Mouse (Mus musculus): ENCODE results near the gene Ppp1r14d. TPM values are rescaled to one million over a fixed set of nuclear protein-coding genes. Genes with fewer than 3 reads are reported as not detected.

Gene Ppp1r14d
- total RNA-seq (2021): not detected

DNA sequence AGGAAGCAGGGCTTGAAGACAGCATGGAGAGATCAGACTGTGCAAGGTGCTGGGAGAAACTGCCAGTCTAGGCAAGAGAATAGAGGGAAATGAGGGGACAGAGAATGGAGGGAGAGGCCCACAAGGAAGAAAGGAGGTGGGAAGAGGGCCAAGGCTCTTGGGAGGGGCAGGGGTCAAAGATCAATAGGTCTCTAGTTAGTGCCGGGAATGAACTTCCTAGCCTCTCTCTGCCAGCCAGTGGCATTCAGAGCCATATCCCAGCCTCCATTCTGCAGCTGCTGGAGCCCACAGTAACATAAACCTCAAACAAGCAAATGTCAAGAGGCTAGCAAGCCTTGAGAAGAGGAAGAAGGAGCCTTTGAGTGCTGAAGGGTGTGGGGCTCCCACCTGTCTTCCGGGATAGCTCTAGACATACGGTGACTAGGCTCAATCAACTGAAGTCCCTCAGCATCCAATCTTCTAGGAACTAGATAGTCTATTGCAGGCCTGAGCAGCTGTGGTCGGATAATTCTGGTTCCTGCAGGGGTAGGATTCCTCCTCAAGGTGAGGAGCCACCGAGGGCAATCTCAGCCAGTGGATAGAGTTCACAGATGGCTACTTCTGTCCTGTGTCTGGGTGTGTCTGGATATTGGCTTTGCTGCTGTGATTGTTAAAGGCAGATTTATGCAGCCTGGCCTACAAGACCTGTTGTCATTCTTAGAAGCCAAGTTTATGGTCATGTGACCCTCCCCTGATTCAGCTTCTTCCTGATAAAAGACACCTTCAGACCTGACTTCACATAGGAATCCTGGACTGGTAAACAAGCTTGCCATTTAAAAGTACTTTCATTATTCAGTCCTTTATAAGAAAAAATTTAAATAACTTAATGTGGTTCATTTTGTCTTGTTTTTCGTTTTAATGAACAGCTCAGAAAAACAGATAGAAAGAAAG lies at the start of gene Ppp1r14d:
Ppp1r14d (minus strand) TSS at position 132 of the 930 bp plus-strand sequence.
- intact Hi-C loops (cut with DNase I): no loop called here
- DNase-seq (ENCODE audit: extremely low spot score in 1 of 2, low spot score in 2 of 2): no peak

DNA sequence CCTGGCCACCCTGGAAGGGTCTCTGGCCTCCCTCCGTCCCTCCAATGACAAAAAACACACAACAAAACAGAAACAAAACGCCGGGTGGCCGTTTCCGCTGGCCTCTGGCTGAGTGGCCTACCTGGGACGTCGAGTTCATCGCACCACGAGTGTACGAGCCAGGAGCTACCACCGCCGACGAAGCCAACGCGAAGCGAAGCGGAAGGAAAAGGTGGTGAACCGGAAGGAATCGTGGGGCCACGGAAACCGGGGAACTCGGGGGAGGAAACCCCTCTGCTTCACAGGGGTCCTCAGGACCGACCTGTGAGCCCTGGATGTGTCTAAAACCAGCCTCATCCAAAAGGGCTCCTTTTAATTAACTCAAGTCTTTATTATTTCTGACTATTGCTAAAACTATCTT lies 48.1 kb upstream of the Ppp1r14d start:
- intact Hi-C loops (cut with DNase I): no loop called here
- DNase-seq (ENCODE audit: extremely low spot score in 1 of 2, low spot score in 2 of 2): no peak

DNA sequence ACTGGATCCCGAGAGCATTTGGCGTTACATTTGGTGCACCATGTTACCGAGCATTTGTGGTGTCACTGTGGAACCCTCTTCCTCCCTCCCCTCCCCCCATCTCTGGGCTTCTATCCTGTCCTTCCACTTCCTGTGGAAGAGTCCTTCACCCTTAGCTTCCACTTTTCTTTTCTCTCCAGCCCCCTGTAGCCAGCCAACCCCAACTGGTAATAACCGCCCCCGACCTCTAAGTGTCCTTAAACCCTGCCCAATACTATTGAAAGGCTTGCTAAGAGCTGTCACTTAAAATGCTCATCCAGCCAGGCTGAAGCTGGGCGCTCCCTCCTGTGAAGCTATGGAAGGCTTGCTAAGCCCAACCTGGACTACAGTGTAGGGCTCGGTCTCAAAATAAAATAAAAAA lies 47.2 kb upstream of the Ppp1r14d start:
- DNase-seq (ENCODE audit: extremely low spot score in 1 of 2, low spot score in 2 of 2): no peak
- intact Hi-C loops (cut with DNase I): no loop called here

DNA sequence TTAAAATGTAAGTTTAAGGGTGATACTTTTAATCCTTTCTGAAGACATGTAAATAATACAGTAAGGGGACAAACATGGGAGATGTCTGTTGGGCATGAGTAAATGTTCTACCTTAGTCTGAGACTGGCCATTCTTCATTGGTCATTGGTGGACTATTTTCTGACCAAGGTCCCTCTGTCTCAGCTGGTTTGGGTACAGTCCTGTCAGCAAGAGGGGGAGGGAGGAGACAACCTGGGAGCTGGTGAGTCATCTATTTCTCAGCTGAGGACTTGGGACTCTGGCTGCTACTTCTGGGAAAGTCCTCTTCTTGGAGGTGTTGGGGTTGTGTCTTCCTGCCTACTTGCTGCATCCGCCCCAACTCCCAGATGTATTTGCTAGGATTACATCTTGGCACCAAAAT lies 44.4 kb upstream of the Ppp1r14d start:
- DNase-seq (ENCODE audit: extremely low spot score in 1 of 2, low spot score in 2 of 2): no peak
- intact Hi-C loops (cut with DNase I): no loop called here

DNA sequence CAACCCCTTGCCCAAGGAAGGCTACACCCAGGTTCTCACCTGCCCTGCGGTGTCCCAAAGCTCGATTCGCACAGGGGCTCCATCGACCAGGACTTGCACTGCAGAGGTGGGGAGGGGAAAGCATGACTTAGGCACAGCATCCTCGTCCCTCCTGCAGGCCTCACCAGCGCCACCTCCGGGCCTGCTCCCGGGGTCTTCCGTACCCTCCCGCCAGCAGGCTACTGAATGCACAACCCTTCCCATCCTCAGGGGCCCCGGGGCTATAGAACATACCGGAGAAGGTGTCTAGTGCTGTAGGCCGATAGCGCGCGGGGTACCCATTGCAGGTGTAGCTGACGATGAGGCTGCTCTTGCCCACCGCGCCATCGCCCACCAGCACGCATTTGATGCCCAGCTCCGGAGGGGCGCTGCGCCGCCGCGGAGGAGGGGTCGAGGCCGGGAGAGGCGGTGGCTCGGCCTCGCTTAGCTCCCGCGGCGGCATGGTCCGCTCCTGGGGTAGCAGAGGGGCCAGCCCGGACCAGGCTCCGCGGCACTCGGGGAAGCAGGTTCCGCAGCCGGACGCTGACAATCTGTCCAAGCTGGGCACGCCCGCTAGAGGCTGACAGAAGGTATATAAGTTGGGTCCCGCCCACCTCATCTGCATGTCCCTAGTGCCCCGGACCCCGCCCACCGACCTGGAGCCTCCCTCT lies 41.1 kb upstream of the Ppp1r14d start, which contains the start of gene Rhov:
Rhov (minus strand) TSS at position 630 of the 689 bp plus-strand sequence.
- intact Hi-C loops (cut with DNase I): no loop called here
- peak; percentile 50 to 83 for DNase-seq (ENCODE audit: extremely low spot score in 1 of 2, low spot score in 2 of 2)

DNA sequence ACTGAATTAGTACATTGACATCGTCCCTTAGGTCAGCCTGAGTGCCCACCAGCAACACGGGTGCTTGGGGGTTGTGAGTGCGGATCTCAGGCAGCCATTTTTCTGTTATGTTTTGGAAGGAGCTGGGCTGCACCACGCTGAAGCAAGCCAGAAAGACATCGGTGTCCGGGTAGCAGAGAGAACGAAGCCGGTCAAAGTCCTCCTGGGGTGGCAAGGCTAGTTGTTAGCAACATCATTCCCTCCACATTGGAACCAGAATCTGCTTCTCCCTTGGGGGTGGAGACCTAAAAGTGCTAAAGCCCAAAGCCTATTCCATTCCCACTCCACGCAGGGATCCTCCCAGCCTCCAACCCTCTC lies 40.6 kb upstream of the Ppp1r14d start:
- intact Hi-C loops (cut with DNase I): no loop called here
- DNase-seq (ENCODE audit: extremely low spot score in 1 of 2, low spot score in 2 of 2): no peak

DNA sequence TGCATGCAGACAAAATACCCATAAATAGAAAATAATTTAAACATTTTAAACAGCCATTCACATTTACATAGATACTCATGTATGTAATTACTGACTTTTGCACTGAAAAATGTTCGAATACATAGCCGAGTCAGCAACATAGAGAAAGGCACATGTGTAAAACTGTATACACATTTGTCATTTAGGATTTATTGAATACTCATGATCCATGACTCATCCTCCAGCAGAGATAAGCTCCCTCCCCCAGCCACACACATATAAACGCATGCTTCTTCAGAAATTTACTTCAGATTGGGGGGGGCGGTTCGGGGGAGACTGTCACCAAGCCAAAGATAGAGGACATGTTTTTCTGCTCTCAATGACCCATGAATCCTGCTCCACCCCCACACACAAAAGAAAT lies 34.1 kb upstream of the Ppp1r14d start:
- intact Hi-C loops (cut with DNase I): no loop called here
- no peak for DNase-seq (ENCODE audit: extremely low spot score in 1 of 2, low spot score in 2 of 2)

DNA sequence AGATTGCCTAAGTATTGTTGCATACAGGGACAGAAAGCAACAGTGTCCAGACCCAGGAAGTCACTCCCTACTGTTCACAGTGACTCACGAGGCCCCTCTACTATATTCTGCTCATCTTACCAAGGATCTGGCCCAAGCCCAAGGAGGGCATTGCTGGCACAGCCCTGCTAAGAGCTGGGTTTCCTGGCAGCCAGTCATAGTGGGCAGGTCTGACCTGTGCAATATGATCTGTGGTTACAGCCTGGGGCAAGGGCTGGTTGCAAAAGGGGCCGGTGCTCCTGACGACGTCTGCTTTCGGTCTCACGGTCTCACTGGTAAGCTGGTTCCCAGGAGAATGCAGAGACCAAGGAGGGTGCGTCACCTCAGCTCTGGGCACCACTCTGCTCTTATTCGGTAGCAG lies 33.3 kb upstream of the Ppp1r14d start:
- no peak for DNase-seq (ENCODE audit: extremely low spot score in 1 of 2, low spot score in 2 of 2)

DNA sequence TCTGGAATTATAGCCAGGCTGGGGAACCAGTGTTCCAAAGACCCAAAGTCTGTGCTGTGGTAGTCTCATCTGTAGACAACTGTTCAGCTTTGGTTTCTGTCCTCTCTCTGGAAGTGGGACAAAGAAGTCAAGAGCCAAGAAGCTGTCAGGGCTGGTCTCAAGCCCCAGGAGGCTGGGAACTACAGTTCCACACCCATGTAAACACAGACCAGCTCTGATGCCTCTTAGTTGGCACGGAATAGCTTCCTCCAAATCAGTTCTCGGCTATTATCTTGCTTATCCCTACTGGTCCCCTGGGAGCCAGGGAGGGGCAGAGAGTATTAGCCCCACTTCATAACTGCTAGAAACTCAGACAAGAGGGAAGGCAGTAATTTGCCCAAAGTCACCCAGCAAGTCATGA lies 31.6 kb upstream of the Ppp1r14d start:
- no peak for DNase-seq (ENCODE audit: extremely low spot score in 1 of 2, low spot score in 2 of 2)
- intact Hi-C loops (cut with DNase I): no loop called here

More for the DNA sequence above, 33.3 kb upstream of the Ppp1r14d start:
- intact Hi-C loops (cut with DNase I): no loop called here

DNA sequence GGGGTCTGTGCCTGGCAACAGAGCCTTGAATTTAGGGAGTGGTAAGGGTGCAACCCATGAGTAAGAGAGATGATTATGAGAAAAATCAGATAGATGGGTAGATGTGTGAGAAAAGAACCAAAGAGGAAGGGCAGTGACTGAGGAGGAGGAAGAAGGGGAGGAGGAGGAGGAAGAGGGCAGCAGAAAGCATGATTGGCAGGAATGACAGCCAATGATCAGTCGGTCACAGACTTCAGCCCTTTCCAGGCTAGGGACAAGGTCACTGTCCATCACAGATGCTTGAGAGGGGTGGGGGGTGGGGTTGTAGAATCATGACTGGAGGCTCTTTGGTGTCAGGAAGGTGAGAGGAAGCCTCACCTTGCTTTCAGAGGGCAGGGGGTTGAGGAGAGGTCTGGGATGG lies 30.8 kb upstream of the Ppp1r14d start:
- DNase-seq (ENCODE audit: extremely low spot score in 1 of 2, low spot score in 2 of 2): no peak
- intact Hi-C loops (cut with DNase I): no loop called here

DNA sequence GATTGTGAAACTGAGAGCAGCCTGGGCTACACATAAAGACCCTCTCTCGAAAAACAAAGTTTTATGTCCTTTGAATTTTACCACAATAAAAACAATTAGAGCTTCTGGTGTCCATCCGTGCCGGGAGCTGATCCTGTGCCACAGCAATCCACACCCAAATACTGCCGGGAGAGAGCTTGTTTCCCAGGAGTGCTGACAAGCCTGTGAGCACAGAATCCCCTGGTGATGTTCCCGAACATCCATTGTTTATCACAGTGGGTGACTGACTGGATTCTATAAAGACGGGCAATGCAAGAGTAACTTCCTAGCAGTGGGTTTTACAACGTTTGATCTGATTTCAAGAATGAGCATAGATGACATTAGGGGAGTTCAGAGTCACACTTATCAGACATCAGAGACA lies 25.3 kb upstream of the Ppp1r14d start:
- no peak for DNase-seq (ENCODE audit: extremely low spot score in 1 of 2, low spot score in 2 of 2)
- intact Hi-C loops (cut with DNase I): loop anchor here (5.0 kb wide), 1 partner anchor 32 kb away; the partner anchor contains the start of gene Vps18

DNA sequence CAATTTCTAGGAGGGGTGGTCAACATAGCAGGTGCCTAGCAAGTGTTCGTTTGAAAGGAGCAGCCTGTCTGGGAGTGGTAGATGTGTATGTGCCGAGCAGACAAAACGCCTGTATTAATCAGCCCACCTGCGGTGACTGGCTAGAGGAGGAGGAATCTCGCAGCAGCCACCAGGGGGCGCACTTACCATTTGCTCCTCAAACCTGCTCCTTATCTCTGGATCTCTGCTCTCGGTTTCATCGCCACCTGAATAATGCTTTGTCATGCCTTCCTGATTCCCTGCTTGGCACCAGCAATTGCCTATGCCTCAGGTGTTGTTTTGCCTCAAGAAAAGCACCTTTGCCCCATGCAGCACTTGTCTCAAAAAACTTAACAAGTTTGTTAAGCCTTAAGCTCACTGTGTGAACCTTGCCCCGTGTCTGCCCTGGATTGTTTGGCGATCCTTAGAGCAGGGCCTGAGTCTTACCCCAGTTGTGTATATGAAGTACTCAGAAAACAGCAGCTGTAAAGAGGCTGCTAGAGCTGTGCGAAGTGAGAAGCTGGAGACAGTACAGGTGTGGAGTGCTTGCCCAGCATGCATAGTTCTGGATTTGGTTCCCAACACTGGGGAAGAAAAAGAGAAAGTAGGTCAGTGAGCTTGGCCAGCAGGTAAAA lies 21.2 kb upstream of the Ppp1r14d start:
- intact Hi-C loops (cut with DNase I): loop anchor here (5.0 kb wide), 1 partner anchor 36 kb away; the partner anchor contains the start of gene Vps18
- peak; percentile 34 to 85 for DNase-seq (ENCODE audit: extremely low spot score in 1 of 2, low spot score in 2 of 2)

DNA sequence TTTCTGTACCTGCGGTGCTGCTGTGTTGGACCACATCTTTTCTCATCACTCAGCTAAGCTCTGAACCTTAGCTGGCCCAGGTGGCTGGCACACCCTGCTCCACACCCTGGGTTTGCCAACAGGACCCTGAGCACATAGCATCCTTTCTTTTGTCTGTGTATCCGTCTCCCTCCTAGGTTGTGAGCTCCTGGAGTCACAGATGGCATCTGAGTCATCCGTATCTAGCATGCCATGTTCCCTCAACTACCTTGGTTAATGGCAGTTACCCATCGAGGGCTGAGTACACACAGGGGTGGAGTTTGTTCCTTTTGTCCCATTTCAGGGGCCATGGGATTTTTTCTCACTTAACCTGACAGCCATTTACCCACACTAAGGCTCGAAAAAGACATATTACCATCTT lies 20.7 kb upstream of the Ppp1r14d start:
- DNase-seq (ENCODE audit: extremely low spot score in 1 of 2, low spot score in 2 of 2): no peak
- intact Hi-C loops (cut with DNase I): loop anchor here (5.0 kb wide), 1 partner anchor 37 kb away; the partner anchor contains the start of gene Vps18

DNA sequence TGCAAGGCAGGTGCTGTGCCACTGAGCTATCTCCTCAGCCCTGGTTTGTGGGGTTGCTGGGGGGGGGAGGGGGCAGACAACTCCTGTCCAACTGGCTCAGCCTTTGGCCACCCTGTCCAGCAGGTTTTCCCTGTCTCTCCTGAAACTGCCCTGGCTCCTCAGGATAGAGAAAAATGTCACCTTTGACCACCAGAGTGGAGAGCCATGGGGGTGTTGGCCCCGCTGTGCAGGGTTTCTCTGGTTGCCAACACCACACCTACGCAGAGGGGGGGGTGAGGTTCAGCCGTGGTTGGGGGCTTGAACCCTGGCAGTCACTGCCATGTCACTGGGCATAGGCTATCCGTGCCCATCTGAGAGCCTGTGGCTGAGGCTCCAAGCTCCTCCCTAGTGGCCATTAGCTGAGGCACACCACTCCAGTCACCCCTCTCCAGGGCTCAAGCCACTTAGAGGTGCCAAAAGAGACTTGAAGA lies 19.9 kb upstream of the Ppp1r14d start:
- intact Hi-C loops (cut with DNase I): loop anchor here (5.0 kb wide), 1 partner anchor 38 kb away; the partner anchor contains the start of gene Vps18
- DNase-seq (ENCODE audit: extremely low spot score in 1 of 2, low spot score in 2 of 2): no peak

DNA sequence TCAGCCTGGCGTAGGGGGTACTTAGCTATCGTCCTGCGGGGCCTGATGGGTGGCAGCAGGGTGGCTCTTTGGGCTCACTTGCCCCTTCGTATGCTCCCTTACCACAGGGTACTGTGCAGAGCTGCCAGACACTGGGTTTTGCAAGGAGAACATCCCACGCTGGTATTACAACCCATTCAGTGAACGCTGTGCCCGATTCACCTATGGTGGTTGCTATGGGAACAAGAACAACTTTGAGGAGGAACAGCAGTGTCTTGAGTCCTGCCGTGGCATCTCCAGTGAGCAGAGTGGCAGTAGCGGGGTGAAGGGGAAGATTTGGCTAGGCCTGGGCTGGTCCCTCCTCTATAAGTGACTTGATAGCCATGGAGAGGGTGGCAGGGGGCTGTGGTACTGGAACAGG lies 18.2 kb upstream of the Ppp1r14d start:
- no peak for DNase-seq (ENCODE audit: extremely low spot score in 1 of 2, low spot score in 2 of 2)
- intact Hi-C loops (cut with DNase I): no loop called here

DNA sequence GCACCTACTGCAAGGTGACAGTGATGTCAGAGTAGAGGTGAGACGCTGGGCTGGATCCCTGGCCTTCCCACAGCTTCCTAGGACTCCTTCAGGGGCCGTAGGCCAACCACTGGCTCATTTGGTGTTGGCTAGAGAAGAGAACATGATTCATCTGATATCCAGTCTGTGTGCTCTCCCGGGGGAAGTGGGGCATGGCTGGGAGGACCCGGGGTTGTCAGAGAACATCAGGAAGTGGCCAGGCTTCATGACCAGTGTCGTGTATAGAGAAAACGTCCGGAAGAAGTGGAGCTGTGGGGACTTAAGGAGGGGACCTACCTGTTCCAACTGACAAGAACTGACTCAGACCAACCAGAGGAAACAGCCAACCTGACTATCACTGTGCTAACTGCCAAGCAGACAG lies 15.5 kb upstream of the Ppp1r14d start:
- intact Hi-C loops (cut with DNase I): no loop called here

DNA sequence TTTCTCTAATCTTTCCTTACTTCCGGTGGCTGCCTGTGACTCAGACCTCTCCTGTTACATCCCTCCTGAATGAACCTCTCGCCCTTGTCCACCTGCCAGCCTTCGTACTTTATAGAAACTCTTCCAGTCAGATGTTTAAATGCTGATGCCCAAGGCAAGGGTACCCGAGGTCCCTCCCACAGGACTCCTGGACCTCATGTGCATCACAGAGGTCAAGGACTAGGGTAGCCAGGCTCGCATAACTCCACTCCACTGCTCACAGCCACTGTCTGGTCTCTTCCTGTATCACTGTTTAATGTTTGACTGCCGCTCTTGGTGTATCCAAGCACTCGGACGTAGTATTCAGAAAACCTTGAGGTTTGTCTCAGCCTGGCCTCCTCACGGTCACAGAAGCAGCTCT lies 12.8 kb upstream of the Ppp1r14d start:
- intact Hi-C loops (cut with DNase I): no loop called here

More for the DNA sequence above, 15.5 kb upstream of the Ppp1r14d start:
- DNase-seq (ENCODE audit: extremely low spot score in 1 of 2, low spot score in 2 of 2): no peak

DNA sequence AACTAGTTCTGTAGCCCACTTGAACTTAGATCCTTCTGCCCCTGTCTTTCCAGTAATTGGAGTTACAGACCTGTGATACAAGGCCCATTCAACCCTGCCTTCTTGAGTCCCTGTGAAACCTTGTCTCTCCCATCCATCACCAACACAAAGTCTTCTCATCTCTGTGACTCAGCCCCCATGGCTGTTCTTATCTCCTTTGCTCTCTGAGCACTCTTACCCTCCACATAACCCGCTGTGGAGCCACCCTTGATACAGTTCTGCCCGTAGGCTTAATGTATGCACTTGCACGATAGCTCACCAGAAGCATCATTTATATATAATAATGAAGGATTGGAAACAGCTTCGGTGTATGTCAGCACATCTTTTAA lies 11.1 kb upstream of the Ppp1r14d start:
- no peak for DNase-seq (ENCODE audit: extremely low spot score in 1 of 2, low spot score in 2 of 2)
- intact Hi-C loops (cut with DNase I): no loop called here

More for the DNA sequence above, 12.8 kb upstream of the Ppp1r14d start:
- no peak for DNase-seq (ENCODE audit: extremely low spot score in 1 of 2, low spot score in 2 of 2)

DNA sequence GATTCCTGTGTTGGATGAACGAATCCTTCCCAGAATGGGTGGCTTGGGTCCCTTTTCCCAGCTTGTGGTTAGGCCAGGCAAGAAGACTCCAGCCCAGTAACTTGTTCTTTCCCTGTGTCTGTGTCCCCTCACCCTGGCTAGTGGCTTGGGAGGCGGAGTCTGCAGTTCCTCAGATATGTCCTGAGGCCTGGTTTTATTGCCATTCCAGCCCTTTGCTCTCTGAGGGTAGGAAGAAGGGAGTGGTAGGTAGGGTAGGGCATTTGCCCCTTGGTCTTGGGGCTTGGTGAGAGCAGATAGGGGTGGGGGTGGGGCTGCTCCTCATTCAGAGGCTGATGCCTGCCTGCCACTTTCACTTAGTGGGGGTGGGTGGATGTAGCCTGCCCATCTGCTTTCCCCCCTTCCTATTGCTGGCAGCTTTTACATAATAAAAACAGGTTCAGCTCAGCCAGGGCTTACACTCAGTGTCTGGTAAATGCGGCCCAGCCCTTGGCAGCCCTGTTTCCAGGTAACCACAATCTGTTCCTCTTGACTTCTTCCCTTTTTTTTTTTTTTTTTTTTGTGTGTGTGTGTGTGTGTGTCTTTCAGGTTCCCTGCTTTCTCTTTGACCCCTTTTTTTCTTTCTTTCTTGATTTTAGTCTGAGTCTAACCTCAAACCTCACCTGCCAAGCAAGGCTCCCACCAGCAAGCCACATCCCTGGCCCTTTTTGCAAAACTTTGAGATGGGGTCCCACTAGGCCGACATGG lies 10.5 kb upstream of the Ppp1r14d start:
- DNase-seq (ENCODE audit: extremely low spot score in 1 of 2, low spot score in 2 of 2): no peak
- intact Hi-C loops (cut with DNase I): no loop called here

Measured in left cerebral cortex, postnatal 10 days (tissue).